Mouse (Mus musculus) splenic B cell, adult 2 months (primary cell): ENCODE measurements at regions not wholly inside any gene's neighbourhood (a gene's known extent, or its start where the extent isn't known, plus 50 kb on each side); places are given as distances from the start of the nearest gene placed in this dataset.

Experiments
- DNase-seq: peaks from one replicate; pipeline ENCODE4 v3.0.0-alpha.2; 2011; ENCODE audit warnings: low read depth, low spot score
- H3K27me3 ChIP-seq: 2 replicates; pipeline ENCODE4 v1.6.1; 2012; ENCODE audit warnings: mild to moderate bottlenecking, low read length, moderate library complexity, mixed read lengths; ENCODE audit not compliant: control insufficient read depth, poor library complexity, insufficient read depth, severe bottlenecking
- H3K36me3 ChIP-seq: 2 replicates; pipeline ENCODE4 v1.6.1; 2012; ENCODE audit warnings: mild to moderate bottlenecking, low read length, moderate library complexity, mixed read lengths; ENCODE audit not compliant: control insufficient read depth, poor library complexity, insufficient read depth, severe bottlenecking

DNA sequence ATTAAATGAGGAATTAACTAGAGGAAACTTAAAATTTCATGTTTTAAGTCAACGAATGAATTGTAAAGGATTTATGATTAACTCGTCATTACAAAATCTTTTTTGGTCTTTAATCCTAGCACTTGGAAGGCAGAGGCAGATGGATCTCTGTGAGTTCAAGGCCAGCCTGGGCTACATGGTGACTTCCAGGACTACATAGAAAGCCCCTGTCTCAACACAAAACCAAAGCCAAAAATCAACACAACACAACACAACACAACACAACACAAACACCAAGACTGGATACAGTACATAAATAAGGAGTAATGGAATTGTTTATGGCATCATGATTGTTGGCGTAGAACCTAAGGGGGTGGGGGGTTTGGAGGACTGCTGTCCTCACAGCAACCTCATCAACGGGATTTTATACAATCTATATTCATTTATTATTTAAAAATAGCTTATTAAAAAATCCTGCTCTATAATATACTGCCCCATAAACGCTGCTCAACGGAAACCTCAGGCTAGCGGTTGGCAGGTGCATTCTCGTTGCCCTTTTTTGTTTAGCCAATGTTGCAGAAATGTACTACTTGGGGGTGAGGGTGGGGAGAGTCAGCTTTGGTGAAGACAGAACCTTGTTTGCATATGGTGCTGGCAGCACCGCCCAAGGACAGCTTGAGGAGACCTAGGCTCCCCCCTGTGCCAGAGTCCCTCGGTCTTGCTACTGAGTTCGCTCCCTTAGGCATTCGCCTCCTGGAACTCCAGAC, 53.9 kb upstream of the Cpsf6 start:
- DNase-seq: peak; percentile 71
- Histone ChIP-seq H3K27me3 (no peaks in the 10 kb centered on the region), H3K36me3 (no peaks in the 10 kb centered on the region)

DNA sequence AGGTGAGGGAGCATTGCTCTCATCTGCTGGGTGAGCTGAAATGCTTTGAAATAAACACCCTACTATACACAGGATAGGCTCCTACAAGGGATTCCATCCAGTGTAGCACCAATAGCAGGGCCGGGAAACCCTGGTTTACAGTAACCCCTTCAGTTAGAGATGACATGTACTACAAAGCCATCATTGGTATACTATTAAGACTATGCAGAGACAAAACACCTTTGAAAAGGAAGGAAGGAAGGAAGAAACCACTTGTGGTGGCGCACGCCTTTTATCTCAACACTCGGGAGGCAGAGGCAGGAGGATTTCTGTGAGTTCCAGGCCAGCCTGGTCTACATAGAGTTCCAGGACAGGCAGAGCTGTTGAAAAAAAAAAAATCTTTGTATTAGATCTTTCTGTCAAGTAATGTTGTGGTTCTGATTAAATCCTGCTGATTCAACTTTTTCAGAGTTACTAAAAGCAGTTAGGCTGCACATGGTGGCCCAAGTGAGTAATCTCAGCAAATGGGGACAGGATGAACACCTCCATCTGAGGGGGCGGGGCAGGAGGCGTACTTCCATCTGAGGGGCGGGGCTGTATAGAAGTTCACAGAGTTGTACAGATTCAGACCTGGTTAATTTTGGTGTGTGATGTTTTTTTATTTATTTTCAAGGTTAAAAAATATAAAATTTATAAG, 53.2 kb upstream of the Cpsf6 start:
- peak; percentile 70 for DNase-seq
- no peaks in the 10 kb centered on the region for H3K36me3 ChIP-seq
- no peaks in the 10 kb centered on the region for H3K27me3 ChIP-seq

DNA sequence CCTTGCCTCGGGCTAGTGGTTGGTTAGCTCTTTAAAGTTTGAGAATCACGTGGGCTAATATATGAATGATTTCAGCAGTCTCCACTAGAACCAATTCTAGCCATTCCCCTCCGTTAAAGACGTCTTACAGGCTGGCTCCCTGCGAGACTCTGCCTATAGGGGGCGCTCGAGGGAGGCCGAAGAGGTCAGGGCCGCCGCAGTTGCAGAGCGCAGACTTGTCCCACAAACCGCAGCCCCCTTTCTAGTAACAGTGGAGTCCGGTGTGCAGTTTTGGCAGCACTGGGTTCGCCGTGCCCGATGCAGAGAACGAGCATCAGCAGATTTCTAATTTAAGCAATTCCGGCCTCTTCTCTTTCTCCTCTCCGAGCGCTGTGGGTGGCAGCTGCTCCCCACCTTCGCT, 52.6 kb upstream of the Cpsf6 start:
- DNase-seq: peak; percentile 83
- no peaks in the 10 kb centered on the region for H3K36me3 ChIP-seq
- H3K27me3 ChIP-seq: no peaks in the 10 kb centered on the region

DNA sequence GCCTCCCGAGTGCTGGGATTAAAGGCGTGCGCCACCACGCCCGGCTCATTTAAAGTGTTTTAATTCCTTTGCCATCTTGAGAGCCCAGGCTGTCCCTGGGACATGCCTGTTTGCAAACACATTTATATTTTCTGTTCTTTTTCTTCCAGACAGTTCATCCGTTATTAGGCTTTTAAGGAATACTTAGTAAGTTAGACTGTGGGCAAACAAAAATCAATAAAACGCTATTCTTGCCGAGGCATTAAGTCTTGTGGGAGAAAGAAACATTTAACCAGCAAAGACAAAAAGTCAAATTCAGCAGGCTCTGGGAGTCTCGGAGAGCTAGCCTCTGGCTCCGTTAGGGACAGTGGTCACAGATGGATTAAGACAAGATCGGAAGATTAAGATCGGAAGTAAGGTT, 52.0 kb upstream of the Cpsf6 start:
- Histone ChIP-seq H3K27me3 (no peaks in the 10 kb centered on the region), H3K36me3 (no peaks in the 10 kb centered on the region)
- DNase-seq: no peak

DNA sequence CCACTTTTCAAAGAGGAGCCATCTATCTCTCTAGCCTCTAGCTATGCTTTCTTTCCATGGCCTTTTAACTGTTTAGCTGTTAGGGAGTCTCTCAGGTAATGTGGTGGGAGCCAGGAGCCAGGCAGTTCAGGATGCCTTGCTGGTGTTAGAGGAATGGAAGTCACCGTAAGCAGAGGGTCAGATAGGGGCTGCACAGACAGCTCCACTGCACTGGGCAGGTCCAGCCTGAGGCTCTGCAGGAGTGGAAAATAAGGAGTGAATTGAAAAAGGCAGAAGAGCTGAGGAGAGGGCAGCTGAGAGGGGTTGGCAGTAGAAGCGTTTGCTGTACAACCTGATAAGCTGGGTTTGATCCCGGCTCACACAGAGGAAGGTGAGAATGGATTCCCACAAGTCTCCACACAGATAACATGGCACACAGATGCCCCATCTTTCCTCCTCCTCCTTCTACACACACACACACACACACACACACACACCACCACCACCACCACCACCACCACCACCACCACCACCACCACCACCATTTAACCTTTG, 51.3 kb upstream of the Cpsf6 start:
- no peaks in the 10 kb centered on the region for H3K36me3 ChIP-seq
- DNase-seq: no peak
- H3K27me3 ChIP-seq: no peaks in the 10 kb centered on the region

DNA sequence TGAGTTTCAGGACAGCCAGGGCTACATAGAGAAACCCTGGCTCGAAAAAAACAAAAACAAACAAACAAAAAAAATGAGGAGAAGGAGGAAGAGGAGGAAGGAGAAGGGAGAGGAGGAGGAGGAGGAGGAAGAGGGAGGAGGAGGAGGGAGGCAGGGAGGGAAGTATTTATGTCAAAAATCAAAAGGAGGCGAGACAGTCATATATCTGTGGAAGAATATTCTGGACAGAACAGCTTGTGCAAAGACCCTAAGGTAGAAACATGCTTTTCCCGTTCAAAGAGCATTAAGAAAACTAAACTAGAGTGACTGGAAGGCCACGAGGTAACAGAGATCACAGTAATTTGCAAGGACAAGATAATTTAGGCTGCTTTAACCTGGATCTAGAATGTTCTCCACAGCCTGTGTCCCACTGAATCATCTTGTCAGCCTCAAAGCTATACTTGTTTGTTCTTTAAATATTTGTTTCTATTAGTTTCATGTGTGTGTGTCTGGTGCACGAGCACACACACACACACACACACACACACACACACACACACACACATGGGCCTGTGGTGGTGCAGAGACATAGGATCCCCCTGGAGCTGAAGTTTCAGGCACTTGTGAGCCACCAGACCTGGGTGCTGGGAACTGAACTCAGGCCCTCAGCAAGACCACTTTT, 50.5 kb upstream of the Cpsf6 start:
- Histone ChIP-seq H3K27me3 (no peaks in the 10 kb centered on the region), H3K36me3 (no peaks in the 10 kb centered on the region)
- DNase-seq: no peak

DNA sequence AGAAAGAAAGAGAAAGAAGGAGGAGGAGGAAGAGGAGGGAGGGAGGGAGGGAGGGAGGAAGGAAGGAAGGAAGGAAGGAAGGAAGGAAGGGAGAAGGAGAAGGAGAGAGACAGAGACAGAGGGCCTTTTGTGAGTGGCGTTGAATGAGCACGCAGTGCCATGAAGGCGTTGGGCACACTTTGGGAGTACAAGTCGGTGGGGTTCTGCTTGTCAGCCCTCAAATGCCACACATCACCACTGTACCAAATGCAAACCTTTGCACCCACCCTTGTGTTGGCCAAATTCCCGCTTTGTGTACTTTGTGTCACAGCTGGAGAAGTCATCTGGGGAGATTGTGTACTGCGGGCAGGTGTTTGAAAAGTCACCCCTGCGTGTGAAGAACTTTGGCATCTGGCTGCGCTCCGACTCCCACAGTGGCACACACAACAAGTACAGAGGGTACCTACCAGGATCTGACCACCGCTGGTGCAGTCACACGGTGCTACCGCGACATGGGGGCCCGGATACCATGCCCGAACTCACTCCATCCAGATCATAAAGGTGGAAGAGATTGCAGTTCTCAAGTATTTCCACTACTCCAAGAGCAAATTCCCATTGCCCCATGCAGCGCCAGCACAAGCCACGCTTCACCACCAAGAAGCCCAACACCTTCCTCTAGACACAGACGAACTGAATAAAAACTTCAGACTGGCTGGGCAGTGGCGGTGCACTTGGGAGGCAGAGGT, 49.8 kb upstream of the Cpsf6 start:
- H3K27me3 ChIP-seq: no peaks in the 10 kb centered on the region
- no peak for DNase-seq
- no peaks in the 10 kb centered on the region for H3K36me3 ChIP-seq
